Mouse (Mus musculus): Measurements from ENCODE around the gene Hvcn1. TPM values are rescaled to one million over a fixed set of nuclear protein-coding genes. Genes with fewer than 3 reads are reported as not detected.
A peak's percentile ranks its signal among the peaks of the same experiment; 100 is the strongest.

Hvcn1 gene
- total RNA-seq (2018; cell fraction: chromatin; rRNA removed) = 10 to 100 TPM; 16.3 to 61.0 (median 24.0) TPM
- total RNA-seq (2018; cell fraction: cytosol; rRNA removed) = 100 to 1,000 TPM; 107 to 160 (median 134) TPM
- 100 to 1,000 TPM in 2 of 26 experiments, 10 to 100 TPM in 24; 35.1 to 113 (median 87.7) TPM for total RNA-seq (2018; cell fraction: nucleus; rRNA removed)
- polyA plus RNA-seq (2018) = 89.5 to 146 TPM (median 116 TPM) in 3 replicates

- WGBS (ENCODE audit: missing documents) = 73% methylated on average over 3 of the region's 4 CpGs
- H3K79me2 ChIP-seq (ENCODE audit: inconsistent target) = peaks cover 18% of the 10 kb centered on the region; the same call in 1 of the 2 replicates
- no peaks in the 10 kb centered on the region for H3K36me3 ChIP-seq (ENCODE audit: inconsistent target)
- H3K27ac ChIP-seq = no peak within 1 kb of the TSS
- no peak within 1 kb of the TSS for H3K4me3 ChIP-seq (ENCODE audit: inconsistent target)
These were observed at the start of gene Hvcn1 for GRCm38 (mm10) chr5:122206475-122206874. Gene Hvcn1 (plus strand): TSS chr5:122206804.

DNA sequence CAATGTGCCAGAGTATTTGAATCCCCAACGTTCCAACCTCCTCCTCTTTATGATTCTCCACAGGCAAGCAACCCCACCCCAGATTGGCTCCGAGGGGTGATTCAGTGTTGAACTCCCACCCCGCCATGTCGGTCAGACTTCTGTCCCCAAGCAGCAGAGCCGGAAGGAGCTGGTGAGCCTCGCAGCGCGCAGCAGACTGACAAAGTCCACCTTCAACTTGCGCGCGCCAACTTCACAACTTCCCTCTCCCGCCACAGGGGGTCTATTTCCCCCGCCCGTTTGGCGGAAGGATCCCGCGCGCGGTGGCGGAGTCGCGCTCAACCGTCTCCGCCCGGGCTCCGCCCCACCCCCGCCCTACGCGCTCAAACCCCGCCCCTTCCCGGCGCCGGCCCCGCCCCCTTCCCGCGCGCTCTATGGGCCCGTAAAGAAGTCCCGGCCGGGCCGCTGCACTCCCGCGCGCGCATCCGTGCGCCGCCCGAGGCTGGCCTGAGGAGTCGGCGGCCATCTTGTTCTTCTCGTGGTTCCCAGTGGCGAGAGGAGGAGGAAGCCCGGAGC is 48.7 kb upstream of the Hvcn1 start, which contains the start of gene Ppp1cc:
Gene Ppp1cc (plus strand): TSS at position 452 of the 555 bp plus-strand sequence.
- Histone ChIP-seq H3K36me3 (ENCODE audit: inconsistent target) (no peaks in the 10 kb centered on the region), H3K27ac (peak within 1 kb of the TSS; percentile 79), H3K4me3 (ENCODE audit: inconsistent target) (peak within 1 kb of the TSS; percentile 96), H3K79me2 (ENCODE audit: inconsistent target) (peaks cover 45% of the 10 kb centered on the region)
- WGBS (ENCODE audit: missing documents) = under 1% methylated on average over 27 of the region's 54 CpGs

GRCm38 (mm10) chr5:122158557-122159515 is 47.8 kb upstream of the Hvcn1 start:
- Histone ChIP-seq H3K36me3 (ENCODE audit: inconsistent target) (0 out of 2 replicates have a peak, but pooled peaks cover 1% of the 10 kb centered on the region), H3K4me3 (ENCODE audit: inconsistent target) (peak overlapping the region; percentile 96), H3K27ac (peak overlapping the region; percentile 79), H3K79me2 (ENCODE audit: inconsistent target) (peaks cover 55% of the 10 kb centered on the region)
- WGBS (ENCODE audit: missing documents) = under 1% methylated on average over 38 of the region's 42 CpGs

- Histone ChIP-seq H3K36me3 (ENCODE audit: inconsistent target) (peaks cover 35% of the 10 kb centered on the region), H3K27ac (no peak overlapping the region), H3K4me3 (ENCODE audit: inconsistent target) (no peak overlapping the region), H3K79me2 (ENCODE audit: inconsistent target) (peaks cover 98% of the 10 kb centered on the region)
- 18% methylated on average over 6 of the region's 6 CpGs for WGBS (ENCODE audit: missing documents)
These were observed 43.4 kb upstream of the Hvcn1 start for GRCm38 (mm10) chr5:122163194-122163593.

GRCm38 (mm10) chr5:122164011-122164410 is 42.6 kb upstream of the Hvcn1 start:
- Histone ChIP-seq H3K36me3 (ENCODE audit: inconsistent target) (peaks cover 41% of the 10 kb centered on the region), H3K79me2 (ENCODE audit: inconsistent target) (peaks cover 100% of the 10 kb centered on the region), H3K27ac (no peak overlapping the region), H3K4me3 (ENCODE audit: inconsistent target) (no peak overlapping the region)
- WGBS (ENCODE audit: missing documents) = 94% methylated on average over 3 of the region's 3 CpGs

DNA sequence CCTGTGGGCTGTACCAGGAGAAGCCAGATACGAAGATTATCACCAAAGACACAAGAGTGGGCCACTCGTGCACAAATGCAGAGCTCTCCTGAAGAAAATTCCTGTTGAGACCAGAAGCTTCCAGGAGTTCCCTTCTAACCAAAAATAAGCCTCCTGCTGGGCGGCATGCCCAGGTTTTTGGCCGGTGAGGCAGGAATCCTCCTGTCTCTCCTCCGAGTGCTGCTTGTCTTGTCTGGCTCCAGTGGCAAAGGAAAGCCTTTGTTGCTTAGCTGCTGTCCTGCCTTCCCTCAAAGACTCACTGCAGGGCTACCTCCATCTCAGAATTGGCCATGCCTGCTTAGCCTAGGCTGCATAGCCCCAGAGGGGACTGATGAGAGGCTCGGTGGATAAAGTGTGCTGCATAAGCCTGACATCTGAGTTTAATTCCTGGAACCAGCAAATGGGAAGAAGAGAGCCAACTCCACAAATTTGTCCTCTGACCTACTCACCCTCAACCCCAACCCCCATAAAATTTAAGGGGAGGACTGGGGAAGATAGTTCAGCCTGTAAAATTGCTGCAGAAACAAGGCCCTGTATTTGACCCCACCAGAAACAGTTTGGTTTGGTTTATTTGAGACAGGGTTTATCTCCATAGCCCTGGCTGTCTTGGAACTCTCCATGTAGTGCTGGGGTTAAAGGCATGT is 41.2 kb upstream of the Hvcn1 start:
- Histone ChIP-seq H3K79me2 (ENCODE audit: inconsistent target) (peaks cover 100% of the 10 kb centered on the region), H3K36me3 (ENCODE audit: inconsistent target) (peaks cover 51% of the 10 kb centered on the region), H3K4me3 (ENCODE audit: inconsistent target) (no peak overlapping the region), H3K27ac (no peak overlapping the region)
- 86% methylated on average over 6 of the region's 6 CpGs for WGBS (ENCODE audit: missing documents)

- H3K79me2 ChIP-seq (ENCODE audit: inconsistent target) = peaks cover 100% of the 10 kb centered on the region
- H3K4me3 ChIP-seq (ENCODE audit: inconsistent target) = no peak overlapping the region
- peaks cover 64% of the 10 kb centered on the region for H3K36me3 ChIP-seq (ENCODE audit: inconsistent target)
- WGBS (ENCODE audit: missing documents) = 85% methylated on average over 4 of the region's 8 CpGs
- no peak overlapping the region for H3K27ac ChIP-seq
These were observed 39.9 kb upstream of the Hvcn1 start for GRCm38 (mm10) chr5:122166636-122167161.

DNA sequence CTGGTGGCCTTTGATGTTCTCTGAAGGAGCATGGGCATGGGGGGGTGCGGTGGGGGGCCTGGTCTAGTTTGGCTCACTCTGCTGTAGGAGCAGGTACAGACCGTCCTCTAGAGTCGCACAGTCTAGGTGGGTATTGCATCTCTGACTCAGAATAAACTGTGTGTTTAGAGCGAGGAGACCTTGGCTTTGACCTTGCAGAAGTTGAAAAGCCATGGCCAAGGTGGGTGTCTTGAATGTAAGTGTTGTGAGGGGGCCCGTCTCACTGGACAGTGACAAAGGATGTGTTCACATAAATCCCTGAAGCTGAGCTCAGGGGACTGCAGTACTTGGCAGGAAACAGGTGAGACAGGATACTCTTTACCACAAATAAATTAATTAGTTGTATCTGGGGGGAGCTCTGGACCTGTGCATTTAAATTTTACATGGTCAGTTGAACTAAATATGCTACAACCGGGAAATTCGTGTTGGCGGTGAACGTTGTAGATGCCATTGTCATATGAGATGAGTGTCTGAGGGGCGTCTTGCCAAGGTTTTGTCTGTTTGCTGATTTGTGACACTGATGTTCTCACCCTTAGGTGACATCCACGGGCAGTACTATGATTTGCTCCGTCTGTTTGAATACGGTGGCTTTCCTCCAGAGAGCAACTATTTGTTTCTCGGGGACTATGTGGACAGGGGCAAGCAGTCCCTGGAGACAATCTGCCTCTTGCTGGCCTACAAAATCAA is 38.1 kb upstream of the Hvcn1 start:
- 93% methylated on average over 11 of the region's 14 CpGs for WGBS (ENCODE audit: missing documents)
- Histone ChIP-seq H3K4me3 (ENCODE audit: inconsistent target) (no peak overlapping the region), H3K36me3 (ENCODE audit: inconsistent target) (peaks cover 78% of the 10 kb centered on the region), H3K27ac (no peak overlapping the region), H3K79me2 (ENCODE audit: inconsistent target) (peaks cover 89% of the 10 kb centered on the region)

GRCm38 (mm10) chr5:122171058-122171457 is 35.5 kb upstream of the Hvcn1 start:
- Histone ChIP-seq H3K4me3 (ENCODE audit: inconsistent target) (no peak overlapping the region), H3K27ac (no peak overlapping the region), H3K36me3 (ENCODE audit: inconsistent target) (peaks cover 60% of the 10 kb centered on the region), H3K79me2 (ENCODE audit: inconsistent target) (peaks cover 64% of the 10 kb centered on the region)
- WGBS (ENCODE audit: missing documents) = 93% methylated on average over 6 of the region's 8 CpGs

GRCm38 (mm10) chr5:122175402-122175801 is 31.2 kb upstream of the Hvcn1 start:
- WGBS (ENCODE audit: missing documents) = 79% methylated on average over 2 of the region's 2 CpGs
- H3K27ac ChIP-seq = no peak overlapping the region
- H3K4me3 ChIP-seq (ENCODE audit: inconsistent target) = no peak overlapping the region
- H3K79me2 ChIP-seq (ENCODE audit: inconsistent target) = peaks cover 21% of the 10 kb centered on the region
- H3K36me3 ChIP-seq (ENCODE audit: inconsistent target) = peaks cover 30% of the 10 kb centered on the region

DNA sequence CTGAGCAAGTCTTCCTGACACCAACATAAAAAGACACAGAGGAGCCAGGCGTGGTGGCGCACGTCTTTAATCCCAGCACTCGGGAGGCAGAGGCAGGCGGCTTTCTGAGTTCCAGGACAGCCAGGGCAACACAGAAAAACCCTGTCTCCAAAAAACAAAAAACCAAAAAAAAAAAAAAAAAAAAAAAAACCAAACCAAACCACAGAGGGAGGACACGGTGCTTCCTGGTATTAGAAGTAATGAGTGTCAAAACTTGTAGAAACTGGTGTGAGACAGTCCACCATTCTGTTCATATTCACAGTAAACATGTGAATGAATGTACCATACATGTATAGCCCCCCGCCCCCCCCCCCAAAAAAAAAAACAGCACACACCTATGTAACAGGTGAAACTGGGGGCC is 30.6 kb upstream of the Hvcn1 start:
- 78% methylated on average over 5 of the region's 7 CpGs for WGBS (ENCODE audit: missing documents)
- Histone ChIP-seq H3K36me3 (ENCODE audit: inconsistent target) (peaks cover 24% of the 10 kb centered on the region), H3K4me3 (ENCODE audit: inconsistent target) (no peak overlapping the region), H3K79me2 (ENCODE audit: inconsistent target) (peaks cover 15% of the 10 kb centered on the region), H3K27ac (no peak overlapping the region)

DNA sequence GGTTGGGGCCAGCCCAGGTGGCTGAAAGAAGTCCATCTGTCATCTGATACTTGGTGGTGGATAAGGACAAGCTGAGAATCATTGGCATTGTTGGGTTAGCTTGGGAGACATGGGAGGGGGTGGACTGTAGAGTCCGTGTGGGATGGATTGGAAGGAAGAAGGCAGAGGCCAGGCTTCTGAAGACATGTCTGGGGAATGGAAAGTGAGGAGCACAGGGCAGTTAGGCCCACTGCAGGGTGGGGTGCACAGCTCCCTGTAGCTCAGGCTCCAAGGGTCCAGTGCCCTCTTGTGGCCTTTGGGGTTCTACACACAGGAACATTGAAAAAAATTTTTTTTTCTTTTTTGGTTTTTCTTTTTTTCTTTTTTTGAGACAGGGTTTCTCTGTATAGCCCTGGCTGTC is 30.2 kb upstream of the Hvcn1 start:
- Histone ChIP-seq H3K27ac (no peak overlapping the region), H3K36me3 (ENCODE audit: inconsistent target) (peaks cover 20% of the 10 kb centered on the region), H3K4me3 (ENCODE audit: inconsistent target) (no peak overlapping the region), H3K79me2 (ENCODE audit: inconsistent target) (peaks cover 11% of the 10 kb centered on the region; the same call in 1 of the 2 replicates)
- 89% methylated on average over 1 of the region's 1 CpGs for WGBS (ENCODE audit: missing documents)

DNA sequence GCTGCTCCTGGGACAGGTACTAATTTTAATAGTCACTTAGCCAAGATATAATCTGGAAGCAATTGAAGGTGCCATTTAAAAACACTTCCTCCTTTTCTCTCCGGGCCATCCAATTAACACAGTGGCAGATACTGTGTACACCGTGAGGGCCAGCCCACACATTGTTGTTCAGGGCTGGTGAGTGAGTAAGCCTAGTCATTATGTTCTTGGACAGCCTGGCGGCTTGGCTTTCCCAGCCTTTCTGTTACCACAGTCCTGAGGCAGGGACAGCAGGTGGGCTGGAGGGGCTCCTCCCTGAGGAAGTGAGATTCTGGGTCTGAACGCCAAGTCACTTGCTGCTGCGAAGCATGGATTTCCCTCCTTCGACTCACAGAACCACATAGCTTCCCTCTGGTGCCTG is 26.9 kb upstream of the Hvcn1 start:
- no peak overlapping the region for H3K4me3 ChIP-seq (ENCODE audit: inconsistent target)
- no peaks in the 10 kb centered on the region for H3K36me3 ChIP-seq (ENCODE audit: inconsistent target)
- WGBS (ENCODE audit: missing documents) = 13% methylated on average over 6 of the region's 6 CpGs
- no peak overlapping the region for H3K27ac ChIP-seq
- H3K79me2 ChIP-seq (ENCODE audit: inconsistent target) = no peaks in the 10 kb centered on the region

All from macrophage (primary cell).